Mouse (Mus musculus): ENCODE results near the gene Cpxm1. TPM values are rescaled to one million over a fixed set of nuclear protein-coding genes. Genes with fewer than 3 reads are reported as not detected.

Cpxm1 gene
- polyA plus RNA-seq, 2 experiments: 108 to 112 TPM

DNA sequence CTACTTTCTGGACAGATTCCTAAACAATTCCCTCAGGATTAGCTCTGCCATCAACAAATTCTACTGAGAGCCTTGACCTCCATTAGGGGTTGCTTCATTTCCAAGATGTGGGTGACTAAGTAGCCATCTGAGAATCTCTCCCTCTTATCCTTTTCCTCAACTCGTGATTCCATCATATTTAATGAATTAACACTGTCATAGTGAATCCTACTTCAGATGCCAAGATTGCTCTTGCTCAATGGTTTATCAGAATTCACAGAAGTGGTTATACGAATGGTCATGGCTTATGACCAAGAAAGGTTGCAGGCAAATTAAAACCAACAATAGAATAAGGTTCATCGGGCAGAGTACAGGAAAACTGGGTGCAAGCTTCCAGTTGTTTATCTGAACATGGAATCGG is 4.5 kb upstream of the Cpxm1 start:
- no peak overlapping the region for H3K4me2 ChIP-seq (replicated peaks; ENCODE audit: low read depth, low read length, severe bottlenecking)
- TF ChIP-seq POLR2A (IDR thresholded peaks at IDR 0.05; ENCODE audit: borderline replicate concordance, extremely low read depth, insufficient read depth, insufficient read length): no peak
- 83% methylated on average over 4 of the region's 4 CpGs for WGBS
- no peak for ATAC-seq (ENCODE audit: low FRiP score, low read depth)
- DNase-seq (ENCODE audit: low spot score): no peak
- no peak overlapping the region for H3K27ac ChIP-seq (replicated peaks; ENCODE audit: low read depth, low read length)
- peaks cover 16% of the 10 kb centered on the region for H3K4me1 ChIP-seq (ENCODE audit: control insufficient read depth, insufficient read depth, low read length)
- H3K27me3 ChIP-seq (ENCODE audit: control insufficient read depth, insufficient read depth, low read length): no peaks in the 10 kb centered on the region
- H3K9me3 ChIP-seq (ENCODE audit: control insufficient read depth, low read length): no peaks in the 10 kb centered on the region
- no peaks in the 10 kb centered on the region for H3K36me3 ChIP-seq (ENCODE audit: control insufficient read depth, insufficient read depth, low read length)
- H3K9ac ChIP-seq (ENCODE audit: low read depth, low read length, severe bottlenecking): no peak overlapping the region
- no peak overlapping the region for H3K4me3 ChIP-seq (replicated peaks; ENCODE audit: low read length)

- TF ChIP-seq POLR2A (IDR thresholded peaks at IDR 0.05; ENCODE audit: borderline replicate concordance, extremely low read depth, insufficient read depth, insufficient read length): no peak
- Histone ChIP-seq H3K4me2 (replicated peaks; ENCODE audit: low read depth, low read length, severe bottlenecking) (no peak overlapping the region), H3K4me3 (replicated peaks; ENCODE audit: low read length) (no peak overlapping the region), H3K9me3 (ENCODE audit: control insufficient read depth, low read length) (no peaks in the 10 kb centered on the region), H3K27ac (replicated peaks; ENCODE audit: low read depth, low read length) (no peak overlapping the region), H3K27me3 (ENCODE audit: control insufficient read depth, insufficient read depth, low read length) (no peaks in the 10 kb centered on the region), H3K9ac (ENCODE audit: low read depth, low read length, severe bottlenecking) (no peak overlapping the region), H3K36me3 (ENCODE audit: control insufficient read depth, insufficient read depth, low read length) (peaks cover 7% of the 10 kb centered on the region; the same call in 1 of the 2 replicates), H3K4me1 (ENCODE audit: control insufficient read depth, insufficient read depth, low read length) (peaks cover 26% of the 10 kb centered on the region)
- DNase-seq (ENCODE audit: low spot score): no peak
- WGBS: 96% methylated on average over 1 of the region's 1 CpGs
- no peak for ATAC-seq (ENCODE audit: low FRiP score, low read depth)
These were observed 2.7 kb upstream of the Cpxm1 start for GRCm38 (mm10) chr2:130400046-130400445.

DNA sequence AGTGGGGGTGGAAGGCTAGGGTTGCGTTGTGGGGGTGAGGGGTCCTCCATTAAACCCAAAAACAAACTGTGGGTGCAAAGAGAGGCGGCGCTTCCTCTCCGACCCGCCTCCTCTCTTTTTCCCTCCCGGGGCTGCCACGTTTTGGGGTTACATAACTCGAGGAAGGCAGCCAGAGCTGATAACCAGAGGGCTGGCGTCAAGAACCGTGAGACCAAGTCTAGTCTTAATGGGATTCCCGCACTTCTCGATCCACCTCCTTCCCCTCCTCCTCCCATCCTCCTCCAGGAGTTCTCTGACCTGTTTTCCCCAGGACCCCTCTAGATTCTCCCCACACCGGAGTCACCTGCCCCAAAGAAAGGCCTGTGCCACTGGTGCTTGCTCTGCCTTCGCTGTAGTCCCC is 717 bp upstream of the Cpxm1 start:
- H3K4me1 ChIP-seq (ENCODE audit: control insufficient read depth, insufficient read depth, low read length): peaks cover 26% of the 10 kb centered on the region
- H3K4me3 ChIP-seq (replicated peaks; ENCODE audit: low read length): peak overlapping the region; percentile 73
- TF ChIP-seq POLR2A (IDR thresholded peaks at IDR 0.05; ENCODE audit: borderline replicate concordance, extremely low read depth, insufficient read depth, insufficient read length): no peak
- no peak for DNase-seq (ENCODE audit: low spot score)
- H3K9me3 ChIP-seq (ENCODE audit: control insufficient read depth, low read length): no peaks in the 10 kb centered on the region
- H3K27ac ChIP-seq (replicated peaks; ENCODE audit: low read depth, low read length): peak overlapping the region; percentile 88
- H3K36me3 ChIP-seq (ENCODE audit: control insufficient read depth, insufficient read depth, low read length): peaks cover 27% of the 10 kb centered on the region
- peak overlapping the region; percentile 83 for H3K9ac ChIP-seq (ENCODE audit: low read depth, low read length, severe bottlenecking)
- H3K27me3 ChIP-seq (ENCODE audit: control insufficient read depth, insufficient read depth, low read length): no peaks in the 10 kb centered on the region
- WGBS: 15% methylated on average over 7 of the region's 14 CpGs
- peak overlapping the region; percentile 84 for H3K4me2 ChIP-seq (replicated peaks; ENCODE audit: low read depth, low read length, severe bottlenecking)
- ATAC-seq (ENCODE audit: low FRiP score, low read depth): 0 out of 2 replicates have a peak, but pooled peaks have one; percentile 12

DNA sequence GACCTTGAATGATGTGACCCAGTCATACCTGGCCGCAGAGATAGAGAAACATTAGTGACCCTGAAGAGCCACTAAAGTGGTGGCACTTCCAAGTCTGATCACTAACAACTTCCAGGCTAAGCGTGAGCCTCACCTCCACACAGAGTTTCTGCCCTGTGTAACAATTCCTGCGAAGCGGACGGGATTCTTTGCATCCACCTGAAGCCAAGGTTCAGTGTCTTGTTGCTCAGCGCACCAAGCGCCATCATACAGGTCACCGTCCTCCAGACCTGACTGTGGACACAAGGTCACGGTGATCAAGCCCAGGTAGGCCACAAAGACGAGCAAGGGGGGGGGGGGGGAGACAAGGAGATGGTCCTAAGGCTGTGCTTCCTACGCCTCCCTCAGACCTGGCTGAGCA is 1.7 kb downstream of the Cpxm1 start:
- no peaks in the 10 kb centered on the region for H3K9me3 ChIP-seq (ENCODE audit: control insufficient read depth, low read length)
- H3K4me3 ChIP-seq (replicated peaks; ENCODE audit: low read length): no peak overlapping the region
- H3K36me3 ChIP-seq (ENCODE audit: control insufficient read depth, insufficient read depth, low read length): peaks cover 49% of the 10 kb centered on the region
- H3K4me2 ChIP-seq (replicated peaks; ENCODE audit: low read depth, low read length, severe bottlenecking): no peak overlapping the region
- 95% methylated on average over 11 of the region's 11 CpGs for WGBS
- H3K27me3 ChIP-seq (ENCODE audit: control insufficient read depth, insufficient read depth, low read length): no peaks in the 10 kb centered on the region
- H3K9ac ChIP-seq (ENCODE audit: low read depth, low read length, severe bottlenecking): no peak overlapping the region
- DNase-seq (ENCODE audit: low spot score) (no peak), ATAC-seq (ENCODE audit: low FRiP score, low read depth) (no peak)
- H3K4me1 ChIP-seq (ENCODE audit: control insufficient read depth, insufficient read depth, low read length): peaks cover 23% of the 10 kb centered on the region
- H3K27ac ChIP-seq (replicated peaks; ENCODE audit: low read depth, low read length): no peak overlapping the region
- TF ChIP-seq POLR2A (IDR thresholded peaks at IDR 0.05; ENCODE audit: borderline replicate concordance, extremely low read depth, insufficient read depth, insufficient read length): no peak

- 83% methylated on average over 3 of the region's 3 CpGs for WGBS
- TF ChIP-seq POLR2A (IDR thresholded peaks at IDR 0.05; ENCODE audit: borderline replicate concordance, extremely low read depth, insufficient read depth, insufficient read length): no peak
- DNase-seq (ENCODE audit: low spot score) (no peak), ATAC-seq (ENCODE audit: low FRiP score, low read depth) (no peak)
- Histone ChIP-seq H3K4me3 (replicated peaks; ENCODE audit: low read length) (no peak overlapping the region), H3K27ac (replicated peaks; ENCODE audit: low read depth, low read length) (no peak overlapping the region), H3K36me3 (ENCODE audit: control insufficient read depth, insufficient read depth, low read length) (peaks cover 54% of the 10 kb centered on the region), H3K27me3 (ENCODE audit: control insufficient read depth, insufficient read depth, low read length) (no peaks in the 10 kb centered on the region), H3K4me1 (ENCODE audit: control insufficient read depth, insufficient read depth, low read length) (peaks cover 14% of the 10 kb centered on the region), H3K9ac (ENCODE audit: low read depth, low read length, severe bottlenecking) (no peak overlapping the region), H3K9me3 (ENCODE audit: control insufficient read depth, low read length) (no peaks in the 10 kb centered on the region), H3K4me2 (replicated peaks; ENCODE audit: low read depth, low read length, severe bottlenecking) (no peak overlapping the region)
These were observed 4.5 kb downstream of the Cpxm1 start for GRCm38 (mm10) chr2:130392836-130393235.

Data from limb, embryonic 14.5 days (tissue).